Mouse (Mus musculus): ENCODE measurements around the gene Mbnl1.

DNA sequence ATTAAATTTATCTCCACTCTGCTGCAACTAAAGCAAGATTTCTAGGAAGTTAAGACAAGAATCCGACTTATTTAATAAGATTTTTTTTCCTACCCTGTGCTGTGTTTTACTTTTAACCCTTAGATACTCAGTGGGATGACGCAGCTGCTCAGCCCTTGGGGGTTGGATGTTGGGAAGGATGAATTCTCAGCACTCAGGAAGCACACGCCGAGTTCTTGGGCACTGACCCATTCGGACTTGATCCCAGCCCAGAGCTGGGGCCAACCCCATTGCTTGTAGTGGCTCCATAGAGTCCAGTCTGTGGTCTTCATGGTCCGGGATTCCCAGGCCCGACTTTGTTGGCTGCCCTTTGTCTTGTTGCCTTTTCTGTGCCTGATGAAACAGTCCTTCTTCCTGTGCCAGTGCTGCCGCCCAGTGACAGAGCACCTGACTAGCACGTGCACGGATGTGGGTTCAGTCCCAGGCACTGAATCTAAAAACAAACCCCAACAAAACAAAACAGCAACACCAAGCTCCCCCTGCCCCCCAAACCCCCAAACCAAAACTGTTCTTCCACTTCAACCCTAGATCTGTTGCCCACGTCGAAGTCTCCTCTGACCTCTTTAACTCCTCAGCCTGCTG, 43.5 kb downstream of the Mbnl1 start:
- TF ChIP-seq CTCF (IDR thresholded peaks at IDR 0.05; ENCODE audit: low read depth) (peak; percentile 45), EP300 (IDR thresholded peaks at IDR 0.05; ENCODE audit: low read depth) (no peak)

Measured in heart, postnatal 0 days (tissue).